Mouse (Mus musculus) retina, postnatal 7 days (tissue): Measurements from ENCODE around the gene Grik4.

Experiments
- DNase-seq: peaks from one replicate; pipeline ENCODE4 v3.0.0-alpha.2; 2012; ENCODE audit warnings: low read depth, low spot score

Gene Grik4

GRCm38 (mm10) chr9:42750176-42750575 is 194.1 kb downstream of the Grik4 start:
- DNase-seq, result no peak

- DNase-seq, result no peak
Measured at GRCm38 (mm10) chr9:42745982-42746381, 198.3 kb downstream of the Grik4 start.

DNA sequence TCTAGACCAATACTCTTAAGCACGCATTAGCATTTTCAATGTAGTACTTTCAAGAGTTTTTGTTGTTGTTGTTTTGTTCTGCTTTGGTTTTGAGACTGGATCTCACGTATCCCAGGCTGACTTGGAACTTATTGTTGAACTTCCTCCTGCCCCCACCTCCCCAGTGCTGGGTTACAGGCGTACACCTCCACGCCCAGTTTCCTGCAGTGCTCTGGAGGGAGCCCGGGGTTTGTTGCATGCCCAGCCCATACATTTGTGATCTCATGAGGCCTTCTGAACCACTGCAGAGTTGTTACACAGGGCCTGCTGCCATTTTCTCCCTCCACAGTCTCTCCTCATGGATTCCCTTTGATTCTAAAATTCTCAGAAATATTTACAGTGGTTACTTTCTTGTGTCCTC is 201.9 kb downstream of the Grik4 start:
- no peak for DNase-seq

GRCm38 (mm10) chr9:42736697-42737335 is 207.5 kb downstream of the Grik4 start:
- no peak for DNase-seq

DNA sequence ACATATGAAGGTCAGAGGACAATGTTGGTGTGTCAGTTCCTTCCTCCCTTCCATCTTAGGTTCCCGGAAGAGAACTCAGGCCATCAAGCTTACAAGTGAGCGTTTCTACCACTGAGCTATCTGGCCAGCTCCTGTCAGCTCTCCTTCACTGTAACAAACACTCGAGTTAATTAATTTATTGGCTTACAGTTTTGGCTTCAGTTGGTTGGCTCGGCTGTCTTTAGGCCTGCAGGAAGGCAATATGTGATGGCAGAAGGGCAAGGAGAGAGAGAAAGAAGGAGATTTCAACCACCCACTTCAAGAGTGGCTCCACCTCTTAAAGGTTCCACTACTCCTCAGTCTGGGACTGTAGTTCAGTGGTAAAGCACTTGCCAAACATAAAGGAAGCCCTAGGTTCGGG is 209.2 kb downstream of the Grik4 start:
- no peak for DNase-seq

- no peak for DNase-seq
Measured at GRCm38 (mm10) chr9:42732731-42733318, 211.5 kb downstream of the Grik4 start.

DNA sequence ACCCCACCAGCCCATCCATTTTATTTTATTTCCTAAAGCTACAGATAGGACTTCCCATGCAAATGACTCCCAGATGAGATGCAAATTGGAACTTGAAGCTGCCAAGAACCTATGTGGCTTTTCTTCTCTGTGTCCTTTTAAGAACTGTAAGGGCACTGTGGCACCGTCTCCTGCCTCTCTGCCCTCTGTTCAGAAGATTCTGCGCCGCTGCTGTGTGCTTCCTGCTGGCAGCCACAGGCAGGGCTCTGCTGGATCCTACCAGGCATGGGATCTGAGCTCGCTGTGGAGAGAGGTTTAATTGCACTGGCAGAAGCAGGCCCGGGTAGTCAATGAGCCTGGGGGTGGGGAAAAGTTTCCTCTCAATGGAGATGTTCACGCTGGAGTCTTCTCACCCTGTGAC is 215.8 kb downstream of the Grik4 start:
- DNase-seq, result no peak

GRCm38 (mm10) chr9:42727661-42728060 is 216.6 kb downstream of the Grik4 start:
- no peak for DNase-seq

DNA sequence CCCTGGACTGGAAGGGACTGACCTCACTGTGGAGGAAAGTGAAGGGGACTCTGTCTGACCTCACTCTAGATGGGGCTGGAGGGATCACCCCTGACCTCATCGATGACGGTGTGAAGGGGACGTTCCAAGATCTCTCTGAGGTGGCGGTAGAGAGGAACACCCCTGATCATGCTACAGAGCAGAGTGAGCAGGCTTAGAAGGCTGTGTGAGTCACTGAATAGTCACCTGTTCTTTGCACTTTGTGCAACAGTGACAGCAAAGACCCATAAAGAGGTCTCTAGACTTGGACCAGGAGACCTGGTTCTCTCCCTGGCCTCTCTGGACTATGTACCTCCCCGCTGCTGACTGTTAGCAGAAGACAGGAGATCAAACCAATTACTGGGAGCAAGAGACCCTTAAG is 217.1 kb downstream of the Grik4 start:
- DNase-seq, result no peak

- no peak for DNase-seq
Measured at GRCm38 (mm10) chr9:42724099-42724498, 220.2 kb downstream of the Grik4 start.

DNA sequence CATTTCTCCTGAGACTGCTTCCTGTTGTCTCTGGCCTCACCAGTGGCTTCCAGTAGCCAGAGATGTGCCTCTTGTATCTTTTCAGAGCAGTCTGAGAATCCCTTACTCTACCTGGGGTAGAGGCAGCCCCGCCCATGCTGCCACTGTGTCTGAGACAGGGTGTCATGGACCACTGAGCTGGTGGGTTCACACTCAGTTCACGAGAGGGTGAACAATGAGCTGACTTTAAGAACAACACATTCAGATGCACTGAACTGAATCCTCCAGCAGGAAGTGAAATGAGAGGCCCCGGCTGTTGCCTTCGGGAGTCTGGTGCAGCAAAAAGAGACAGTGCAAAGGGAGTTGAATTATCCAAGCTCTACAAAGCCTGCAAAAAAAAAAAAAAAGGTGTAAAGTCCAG is 221.8 kb downstream of the Grik4 start:
- no peak for DNase-seq

DNA sequence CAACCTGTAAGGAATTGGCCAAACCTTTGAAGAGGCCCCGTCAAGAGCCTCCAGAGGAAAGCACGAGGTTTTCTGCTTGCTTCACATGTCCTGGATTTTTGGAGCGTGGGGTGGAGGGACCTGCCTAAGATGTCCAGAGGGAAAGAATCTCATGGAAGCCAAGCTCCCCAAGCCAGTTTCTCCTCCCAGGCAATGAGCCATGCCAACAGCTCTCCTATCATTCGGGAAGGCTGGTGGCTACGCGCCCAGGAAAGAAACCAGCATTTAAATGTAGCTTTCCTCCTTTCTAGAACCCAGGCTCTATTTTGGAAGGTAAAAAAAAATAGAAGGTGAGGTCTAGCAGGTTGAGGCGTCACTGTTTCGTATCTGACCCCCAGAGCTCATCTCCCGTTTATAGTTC is 222.6 kb downstream of the Grik4 start:
- DNase-seq, result no peak

GRCm38 (mm10) chr9:42721146-42721545 is 223.1 kb downstream of the Grik4 start:
- no peak for DNase-seq

DNA sequence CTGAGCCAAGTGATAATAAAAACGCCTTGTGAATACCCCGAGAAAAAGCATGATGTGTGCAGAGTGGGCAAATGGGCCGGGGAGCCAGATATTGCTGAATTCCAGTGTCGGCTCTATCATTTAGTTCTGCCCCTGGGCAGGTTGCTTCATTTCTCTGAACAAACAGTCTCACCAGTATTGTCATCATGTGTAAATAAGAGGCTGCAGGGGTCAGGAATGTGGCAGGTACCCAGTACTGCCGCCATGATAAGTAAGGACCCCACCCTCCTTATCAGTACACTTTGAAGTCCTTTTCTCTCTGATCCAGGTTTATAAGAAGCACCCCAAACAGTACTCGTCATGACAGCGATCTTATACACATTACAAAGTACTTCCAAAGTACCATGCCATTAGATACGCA is 230.4 kb downstream of the Grik4 start:
- DNase-seq, result no peak

GRCm38 (mm10) chr9:42705848-42706247 is 238.4 kb downstream of the Grik4 start:
- DNase-seq, result no peak

GRCm38 (mm10) chr9:42703191-42703854 is 241.0 kb downstream of the Grik4 start:
- no peak for DNase-seq

DNA sequence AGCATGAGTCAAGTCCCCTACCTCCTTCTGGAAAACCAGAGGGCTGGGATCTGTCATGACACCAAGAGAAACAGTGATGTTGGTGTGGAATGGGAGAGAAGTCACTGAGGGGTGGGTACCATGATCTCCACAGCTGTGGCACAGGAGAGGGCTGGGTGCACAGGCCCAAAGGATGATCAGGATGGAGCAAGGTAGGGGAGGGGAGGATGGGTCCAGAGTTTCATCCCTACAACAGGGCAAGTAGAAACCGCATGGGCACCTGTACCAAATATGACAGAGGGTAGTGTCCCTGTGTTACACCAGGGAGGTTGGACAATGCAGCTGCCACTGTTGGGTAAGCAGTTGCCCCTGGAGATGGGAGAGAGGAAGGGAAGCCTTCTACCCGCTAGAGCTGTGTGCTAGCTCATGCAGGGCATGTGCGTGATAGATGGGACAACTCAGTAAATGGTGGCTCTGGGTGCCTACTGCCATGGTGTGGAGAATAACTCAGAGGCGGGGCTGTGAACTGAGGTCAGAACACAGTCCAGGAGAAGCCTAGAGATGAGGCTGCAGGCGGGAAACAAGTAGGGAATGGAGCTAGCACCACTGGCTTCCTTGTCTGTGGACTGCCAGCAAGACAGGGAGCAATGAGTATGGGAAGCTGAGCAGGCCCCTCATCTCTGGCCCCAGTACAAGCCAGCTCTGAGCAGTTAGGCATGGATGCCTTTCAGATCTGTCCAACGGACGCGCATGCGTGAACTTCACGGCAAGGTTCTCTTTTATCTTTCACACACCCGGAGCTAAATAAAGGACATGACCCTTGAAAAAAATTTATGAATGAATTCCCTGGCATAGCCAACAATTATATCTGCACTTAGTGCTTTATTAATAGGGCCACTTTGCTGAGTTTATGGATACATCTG is 241.8 kb downstream of the Grik4 start:
- no peak for DNase-seq

DNA sequence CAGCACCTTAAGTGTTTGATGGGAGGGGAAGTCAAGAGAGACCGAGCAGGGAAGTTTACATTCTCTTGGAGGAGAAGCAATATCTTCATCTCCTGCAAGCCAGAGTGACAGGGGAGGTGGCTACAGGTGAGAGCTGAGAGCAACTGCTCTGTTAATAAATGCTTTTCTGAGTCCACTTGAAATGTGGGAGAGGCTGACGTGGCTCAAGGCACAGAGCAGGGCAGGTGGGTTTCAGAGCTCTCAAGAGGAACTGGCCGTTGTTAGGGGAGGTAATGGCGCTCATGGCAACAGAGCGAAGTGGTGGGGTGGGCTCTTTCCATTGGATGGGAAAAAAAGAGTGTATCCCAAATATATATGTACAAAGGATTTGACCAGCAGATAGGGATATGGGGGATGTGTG is 242.6 kb downstream of the Grik4 start:
- no peak for DNase-seq

DNA sequence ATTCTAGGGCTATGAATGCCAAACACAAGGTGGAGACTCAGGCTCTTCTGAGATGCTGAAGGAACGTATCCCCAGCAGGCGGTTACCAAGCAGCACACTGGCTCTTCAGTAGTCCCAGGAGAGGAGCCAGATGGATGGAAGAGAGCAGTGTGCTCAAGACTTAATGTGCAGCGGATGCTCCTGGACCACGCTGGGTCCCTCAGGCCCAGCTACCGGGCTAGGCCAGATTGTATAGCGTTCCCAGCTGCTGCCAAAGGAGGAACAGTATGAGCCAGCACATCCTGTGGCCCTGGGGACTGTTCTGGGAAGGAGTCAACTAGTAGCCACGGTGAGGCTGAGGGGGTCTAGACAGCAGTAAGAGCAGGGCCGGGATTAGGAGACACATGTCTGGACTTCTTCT is 251.3 kb downstream of the Grik4 start:
- no peak for DNase-seq

DNA sequence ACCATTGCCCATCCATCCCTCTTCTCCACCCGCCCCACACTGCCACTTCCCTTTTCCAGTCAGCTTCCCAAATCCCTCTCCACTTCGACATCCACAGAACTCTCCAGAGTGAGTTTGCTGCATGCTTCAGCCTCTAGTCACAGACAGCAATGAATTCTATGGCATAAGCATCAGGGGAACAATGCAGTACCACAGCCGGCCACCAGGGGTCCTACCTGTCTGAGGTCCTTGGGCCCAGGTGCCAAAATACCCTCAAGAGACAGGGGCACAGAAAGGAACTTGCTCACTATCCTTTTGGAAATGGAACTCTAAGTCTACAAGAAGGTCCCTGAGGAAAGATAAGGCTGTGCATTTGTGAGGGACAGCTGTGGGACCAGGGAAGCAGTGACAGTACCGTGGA is 256.1 kb downstream of the Grik4 start:
- DNase-seq, result peak; percentile 11

- no peak for DNase-seq
Measured at GRCm38 (mm10) chr9:42686104-42686503, 258.2 kb downstream of the Grik4 start.

DNA sequence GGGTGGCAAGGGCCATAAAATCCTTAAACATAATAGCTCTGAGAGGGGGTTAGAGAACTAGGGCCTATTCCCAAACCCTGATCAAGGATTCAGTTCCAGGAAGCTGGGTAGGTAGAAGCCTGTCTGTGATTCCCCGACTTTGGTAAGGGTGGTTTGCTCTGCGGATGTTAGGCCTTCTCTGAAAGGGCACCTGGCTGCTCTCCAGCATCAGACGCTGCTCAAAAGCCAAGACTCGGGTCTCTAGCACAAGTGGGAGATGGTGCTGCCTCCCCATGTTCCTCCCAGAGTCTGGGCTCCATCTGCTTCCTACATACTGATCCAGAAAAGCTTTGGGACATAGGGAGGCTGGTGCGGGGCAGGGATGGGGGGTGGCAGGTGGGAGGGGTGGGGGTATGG is 270.3 kb downstream of the Grik4 start:
- no peak for DNase-seq
